Mouse (Mus musculus): ENCODE data around the gene Rasl10b. TPM values are rescaled to one million over a fixed set of nuclear protein-coding genes. Genes with fewer than 3 reads are reported as not detected.

Gene Rasl10b
- total RNA-seq (2015; ENCODE audit: low replicate concordance), result not detected in 2 replicates
- 0.23 TPM in 1 of 2 replicates, not detected in the other for total RNA-seq (2017; ENCODE audit: low replicate concordance)

GRCm38 (mm10) chr11:83409087-83409754 lies at the start of gene Rasl10b:
Rasl10b (plus strand) TSS chr11:83409137.
- ATAC-seq (replicated peaks; ENCODE audit: low FRiP score, poor library complexity, severe bottlenecking), result no peak

- no peak for ATAC-seq (replicated peaks; ENCODE audit: low FRiP score, poor library complexity, severe bottlenecking)
These were observed 44.3 kb upstream of the Rasl10b start for GRCm38 (mm10) chr11:83364656-83365055.

- ATAC-seq (replicated peaks; ENCODE audit: low FRiP score, poor library complexity, severe bottlenecking), result no peak
These were observed 37.7 kb upstream of the Rasl10b start for GRCm38 (mm10) chr11:83371267-83371666.

- ATAC-seq (replicated peaks; ENCODE audit: low FRiP score, poor library complexity, severe bottlenecking), result no peak
These were observed 29.1 kb upstream of the Rasl10b start for GRCm38 (mm10) chr11:83379745-83380341.

- no peak for ATAC-seq (replicated peaks; ENCODE audit: low FRiP score, poor library complexity, severe bottlenecking)
These were observed 25.9 kb upstream of the Rasl10b start for GRCm38 (mm10) chr11:83382876-83383531.

GRCm38 (mm10) chr11:83383532-83383887 lies 25.4 kb upstream of the Rasl10b start:
- ATAC-seq (replicated peaks; ENCODE audit: low FRiP score, poor library complexity, severe bottlenecking), result no peak

- no peak for ATAC-seq (replicated peaks; ENCODE audit: low FRiP score, poor library complexity, severe bottlenecking)
These were observed 15.9 kb upstream of the Rasl10b start for GRCm38 (mm10) chr11:83393062-83393461.

- no peak for ATAC-seq (replicated peaks; ENCODE audit: low FRiP score, poor library complexity, severe bottlenecking)
These were observed 14.0 kb upstream of the Rasl10b start for GRCm38 (mm10) chr11:83394802-83395439.

- ATAC-seq (replicated peaks; ENCODE audit: low FRiP score, poor library complexity, severe bottlenecking), result no peak
These were observed 11.3 kb upstream of the Rasl10b start for GRCm38 (mm10) chr11:83397626-83398025.

GRCm38 (mm10) chr11:83398724-83399123 lies 10.2 kb upstream of the Rasl10b start:
- ATAC-seq (replicated peaks; ENCODE audit: low FRiP score, poor library complexity, severe bottlenecking), result no peak

GRCm38 (mm10) chr11:83403787-83404186 lies 5.2 kb upstream of the Rasl10b start:
- no peak for ATAC-seq (replicated peaks; ENCODE audit: low FRiP score, poor library complexity, severe bottlenecking)

GRCm38 (mm10) chr11:83406391-83406790 lies 2.5 kb upstream of the Rasl10b start:
- ATAC-seq (replicated peaks; ENCODE audit: low FRiP score, poor library complexity, severe bottlenecking), result no peak

- ATAC-seq (replicated peaks; ENCODE audit: low FRiP score, poor library complexity, severe bottlenecking), result no peak
These were observed 695 bp upstream of the Rasl10b start for GRCm38 (mm10) chr11:83408242-83408641.

- ATAC-seq (replicated peaks; ENCODE audit: low FRiP score, poor library complexity, severe bottlenecking), result no peak
These were observed 905 bp downstream of the Rasl10b start for GRCm38 (mm10) chr11:83409792-83410291.

- no peak for ATAC-seq (replicated peaks; ENCODE audit: low FRiP score, poor library complexity, severe bottlenecking)
These were observed 1.6 kb downstream of the Rasl10b start for GRCm38 (mm10) chr11:83410510-83410909.

GRCm38 (mm10) chr11:83417080-83417479 lies 8.1 kb downstream of the Rasl10b start:
- no peak for ATAC-seq (replicated peaks; ENCODE audit: low FRiP score, poor library complexity, severe bottlenecking)

GRCm38 (mm10) chr11:83417708-83418107 lies 8.8 kb downstream of the Rasl10b start:
- ATAC-seq (replicated peaks; ENCODE audit: low FRiP score, poor library complexity, severe bottlenecking), result no peak

- ATAC-seq (replicated peaks; ENCODE audit: low FRiP score, poor library complexity, severe bottlenecking), result no peak
These were observed 9.6 kb downstream of the Rasl10b start for GRCm38 (mm10) chr11:83418566-83418965.

- ATAC-seq (replicated peaks; ENCODE audit: low FRiP score, poor library complexity, severe bottlenecking), result no peak
These were observed 11.4 kb downstream of the Rasl10b start for GRCm38 (mm10) chr11:83420338-83420737.

- ATAC-seq (replicated peaks; ENCODE audit: low FRiP score, poor library complexity, severe bottlenecking), result no peak
These were observed 12.4 kb downstream of the Rasl10b start for GRCm38 (mm10) chr11:83421305-83421704.
